Mouse (Mus musculus) lung, postnatal 0 days (tissue): Measurements from ENCODE around the gene Ptpn12.

Experiments used
- CTCF ChIP-seq: IDR thresholded peaks from 2 replicates; pipeline ENCODE4 v1.5.1; 2016; ENCODE audit warnings: antibody characterized with exemption, mild to moderate bottlenecking
- EP300 ChIP-seq: IDR thresholded peaks from 2 replicates; pipeline ENCODE4 v1.6.1; 2016; ENCODE audit warnings: antibody characterized with exemption, mild to moderate bottlenecking, control low read depth

DNA sequence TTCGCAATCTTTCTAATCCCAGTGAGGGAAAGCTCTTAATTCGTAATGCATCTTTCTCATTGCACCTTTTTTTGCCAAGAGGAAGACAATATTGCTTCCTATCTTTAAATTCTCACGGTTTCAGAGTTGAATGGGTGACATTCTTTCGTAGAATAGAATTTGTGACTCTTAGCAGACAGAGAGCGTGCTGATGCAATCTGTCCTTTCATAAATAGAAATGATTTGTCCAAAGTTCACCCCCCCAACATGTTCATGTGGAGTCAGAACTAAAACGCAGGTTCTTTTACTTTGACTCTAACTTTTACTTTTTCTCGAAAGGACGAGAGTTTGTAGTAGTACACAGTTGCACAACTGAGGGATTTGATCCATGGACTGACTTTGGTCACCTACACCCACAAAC lies 884 bp upstream of the Ptpn12 start:
- TF ChIP-seq EP300 (no peak), CTCF (no peak)
